Mouse (Mus musculus) regulatory T cell (primary cell): ENCODE measurements around the gene Olfr1369-ps1.
"Not testable (repeated sequence)": the region's sequence is repeated elsewhere in the genome, so short reads cannot be mapped to it uniquely, and the experiment has no call there.

Experiments
- in situ Hi-C: fragments of 300-600 bp; cut with MboI, MseI; formaldehyde crosslinking; loops from one replicate; pipeline ENCODE4 v1.15.1; 2025; ENCODE audit warnings: high pct_unique_total_duplicates

The Olfr1369-ps1 gene

GRCm38 (mm10) chr13:21111183-21111582 lies at the start of gene Olfr1369-ps1:
Gene Olfr1369-ps1, plus strand, starts transcription at chr13:21111483.
- in situ Hi-C loops, result not testable (repeated sequence)

DNA sequence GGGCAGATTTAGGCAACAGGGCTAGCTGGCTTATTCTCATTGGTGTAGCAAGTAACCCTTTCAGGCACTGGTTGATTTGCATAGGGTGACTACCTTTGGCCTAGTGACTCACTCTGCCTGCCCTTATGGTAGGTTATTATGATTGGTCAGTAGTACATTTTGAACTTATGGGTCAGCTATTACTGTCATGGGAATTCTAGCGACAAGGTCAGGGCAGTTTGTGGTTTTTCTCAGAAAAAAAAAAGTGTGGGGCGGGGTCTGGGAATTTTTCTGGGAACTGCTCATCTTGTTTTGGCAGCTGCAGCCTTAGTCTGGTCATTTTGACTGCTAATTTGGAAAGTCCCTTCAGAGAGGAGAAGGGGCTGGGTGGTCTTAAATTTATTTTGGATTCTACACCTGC lies 45.3 kb upstream of the Olfr1369-ps1 start:
- in situ Hi-C loops, result no loop called here

DNA sequence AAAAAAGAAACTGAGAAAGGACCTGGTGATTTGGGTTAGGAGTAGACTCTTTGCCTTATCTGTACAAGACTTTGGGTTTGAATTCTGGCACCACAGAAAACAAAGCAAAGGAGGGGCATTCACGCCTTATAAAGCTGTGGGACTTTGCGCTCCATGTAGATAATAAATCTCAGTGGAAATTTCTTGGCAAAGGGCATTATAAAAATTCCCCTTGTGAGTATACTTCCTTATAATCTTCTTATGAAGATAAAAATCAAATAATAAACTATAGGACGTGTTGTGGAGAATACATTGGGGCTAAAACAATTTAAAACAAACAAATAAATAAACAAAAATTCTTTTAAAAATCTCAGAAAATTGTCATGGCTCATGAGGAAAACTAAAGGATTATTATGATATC lies 36.4 kb upstream of the Olfr1369-ps1 start, which contains the start of gene Olfr1370:
Olfr1370 (minus strand) TSS at position 101 of the 400 bp plus-strand sequence.
- in situ Hi-C loops, result no loop called here

GRCm38 (mm10) chr13:21082686-21083085 lies 28.6 kb upstream of the Olfr1369-ps1 start:
- in situ Hi-C loops, result no loop called here

GRCm38 (mm10) chr13:21109759-21110158 lies 1.5 kb upstream of the Olfr1369-ps1 start:
- in situ Hi-C loops, result no loop called here

DNA sequence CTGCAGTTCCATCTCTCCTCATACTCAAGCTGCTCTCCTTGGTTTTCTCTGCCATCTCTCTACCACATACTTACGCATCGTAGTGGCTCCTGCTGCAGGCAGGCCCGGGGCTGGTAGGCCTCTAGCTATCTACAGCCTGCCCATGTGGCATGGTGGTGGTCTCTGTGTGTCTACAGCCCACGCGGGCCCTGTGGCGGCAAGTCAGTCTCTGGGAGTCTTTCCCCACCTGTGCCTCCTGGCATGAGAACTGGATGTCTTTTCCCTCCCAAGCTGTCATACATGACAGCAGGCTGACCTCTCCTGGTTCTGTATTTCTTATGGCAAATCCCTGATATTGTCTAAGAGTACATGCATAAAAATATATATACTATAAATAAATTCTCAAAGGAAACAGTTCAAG lies 842 bp upstream of the Olfr1369-ps1 start:
- in situ Hi-C loops, result no loop called here

GRCm38 (mm10) chr13:21114121-21114520 lies 2.8 kb downstream of the Olfr1369-ps1 start:
- in situ Hi-C loops, result no loop called here

DNA sequence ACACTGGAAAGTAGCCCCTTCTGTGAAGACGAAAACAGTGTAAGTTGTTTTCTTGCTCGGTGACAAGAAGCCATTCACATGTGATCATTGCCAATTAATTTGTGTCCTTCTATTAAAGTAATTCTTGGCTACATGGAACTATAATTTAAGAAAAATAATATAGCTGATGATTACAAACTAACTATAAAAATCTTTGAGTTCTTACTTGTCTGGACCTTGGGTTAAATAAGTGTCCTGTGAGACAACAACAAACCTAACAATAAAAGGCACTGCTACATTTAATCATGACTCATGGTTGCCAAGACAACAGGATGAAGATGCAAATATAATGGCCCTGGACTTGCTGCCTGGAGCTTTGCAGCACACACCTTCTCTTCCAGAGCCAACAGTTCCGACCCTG lies 18.1 kb downstream of the Olfr1369-ps1 start, which contains the start of gene Olfr263:
Olfr263 (plus strand) TSS at position 301 of the 400 bp plus-strand sequence.
- in situ Hi-C loops, result not testable (repeated sequence)

GRCm38 (mm10) chr13:21142421-21142820 lies 31.1 kb downstream of the Olfr1369-ps1 start:
- in situ Hi-C loops, result no loop called here

DNA sequence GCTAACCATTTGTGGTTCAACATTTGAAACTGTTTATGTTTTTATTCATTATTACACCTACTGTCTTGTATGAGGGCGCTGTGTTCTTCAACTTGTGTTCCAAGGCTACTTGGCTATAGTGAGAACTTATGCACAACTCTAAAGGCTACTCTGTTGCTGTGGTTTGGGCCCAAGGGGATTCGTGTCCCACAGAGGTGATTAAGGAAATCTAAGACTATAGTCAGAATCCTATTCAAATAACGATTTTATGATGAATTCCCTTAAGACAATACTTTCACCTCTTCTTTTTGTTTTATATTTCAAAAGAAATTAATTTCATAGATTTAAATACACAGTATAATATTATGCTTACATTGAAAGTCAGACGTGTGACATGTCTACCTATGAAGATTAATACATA lies 34.5 kb downstream of the Olfr1369-ps1 start, which contains the start of gene Olfr1368:
Olfr1368 (minus strand) TSS at position 101 of the 400 bp plus-strand sequence.
- in situ Hi-C loops, result no loop called here

DNA sequence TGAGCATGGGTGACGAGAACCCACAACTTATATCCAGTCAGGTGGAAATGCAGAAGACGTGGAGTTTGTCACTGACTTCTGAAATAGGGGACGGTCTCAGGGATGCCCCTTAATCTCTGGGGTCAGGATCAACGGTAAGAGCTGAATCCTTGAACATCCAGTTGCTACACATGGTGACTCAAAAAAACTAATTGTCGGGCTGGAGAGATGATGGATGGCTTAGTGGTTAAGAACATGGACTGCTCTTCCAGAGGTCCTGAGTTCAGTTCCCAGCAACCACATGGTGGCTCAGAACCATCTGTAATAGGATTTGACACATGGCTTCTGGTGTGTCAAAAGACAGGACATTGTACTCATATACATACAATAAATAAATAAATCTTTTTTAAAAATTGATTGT lies 44.6 kb downstream of the Olfr1369-ps1 start:
- in situ Hi-C loops, result loop anchor here (10.0 kb wide), 1 partner anchor 841 kb away; no protein-coding TSS in a partner anchor

- in situ Hi-C loops, result loop anchor here (10.0 kb wide), 1 partner anchor 843 kb away; no protein-coding TSS in a partner anchor
Observed at GRCm38 (mm10) chr13:21158071-21158470, 46.8 kb downstream of the Olfr1369-ps1 start.

- in situ Hi-C loops, result loop anchor here (10.0 kb wide), 1 partner anchor 844 kb away; no protein-coding TSS in a partner anchor
Observed at GRCm38 (mm10) chr13:21158785-21159474, 47.6 kb downstream of the Olfr1369-ps1 start.

DNA sequence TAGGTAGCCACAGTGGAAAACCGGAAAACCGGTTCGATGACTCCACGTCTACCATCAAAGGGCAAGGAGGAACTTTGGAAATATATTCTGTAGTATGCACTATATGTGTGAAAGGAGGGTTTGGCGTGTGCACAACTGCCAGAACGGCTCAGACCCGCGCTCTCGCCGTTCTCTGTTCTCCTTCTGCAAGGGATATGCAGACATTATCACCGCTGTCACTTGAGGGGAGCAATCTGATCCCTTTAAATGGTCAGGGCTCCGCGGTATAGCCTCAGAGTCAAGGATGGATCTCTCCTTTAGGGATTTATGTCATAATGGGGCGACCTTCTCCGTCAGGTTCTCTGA lies 48.2 kb downstream of the Olfr1369-ps1 start:
- in situ Hi-C loops, result loop anchor here (10.0 kb wide), 1 partner anchor 845 kb away; no protein-coding TSS in a partner anchor

DNA sequence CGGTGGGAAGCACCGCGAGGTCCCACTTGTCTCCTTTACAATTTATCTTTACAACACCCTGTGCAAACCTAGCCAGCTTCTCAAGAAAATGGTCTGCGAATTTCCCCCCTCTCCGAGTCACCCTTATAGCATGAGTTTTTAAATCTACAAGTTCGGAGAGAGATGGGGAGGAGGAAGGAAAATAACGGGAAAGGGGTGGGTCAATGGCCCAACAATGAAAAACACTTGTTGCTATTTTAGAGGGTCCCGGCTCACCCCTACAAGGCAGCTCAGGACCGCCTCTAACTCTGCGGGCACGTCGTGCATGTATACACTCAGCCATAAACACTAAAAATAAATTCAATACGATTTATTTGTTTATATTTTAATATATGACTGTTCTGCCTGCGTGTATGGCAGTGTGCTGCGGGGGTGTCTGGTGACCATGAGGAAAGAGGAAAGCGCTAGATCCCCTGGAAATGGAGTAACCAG lies 48.8 kb downstream of the Olfr1369-ps1 start:
- in situ Hi-C loops, result loop anchor here (5.0 to 10.0 kb wide), 3 partner anchors 167 to 755 kb away; partner anchors contain the start of genes Hist1h2ai, Hist1h2bl and Hist1h3h

- in situ Hi-C loops, result loop anchor here (5.0 to 10.0 kb wide), 3 partner anchors 166 to 754 kb away; partner anchors contain the start of genes Hist1h2ai, Hist1h2bl and Hist1h3h
Observed at GRCm38 (mm10) chr13:21160657-21161590, 49.6 kb downstream of the Olfr1369-ps1 start.

GRCm38 (mm10) chr13:21161591-21161990 lies 50.3 kb downstream of the Olfr1369-ps1 start:
- in situ Hi-C loops, result loop anchor here (5.0 to 10.0 kb wide), 3 partner anchors 166 to 753 kb away; partner anchors contain the start of genes Hist1h2ai, Hist1h2bl and Hist1h3h

- in situ Hi-C loops, result loop anchor here (5.0 to 10.0 kb wide), 3 partner anchors 165 to 752 kb away; partner anchors contain the start of genes Hist1h2ai, Hist1h2bl and Hist1h3h
Observed at GRCm38 (mm10) chr13:21162591-21162990, 51.3 kb downstream of the Olfr1369-ps1 start.

DNA sequence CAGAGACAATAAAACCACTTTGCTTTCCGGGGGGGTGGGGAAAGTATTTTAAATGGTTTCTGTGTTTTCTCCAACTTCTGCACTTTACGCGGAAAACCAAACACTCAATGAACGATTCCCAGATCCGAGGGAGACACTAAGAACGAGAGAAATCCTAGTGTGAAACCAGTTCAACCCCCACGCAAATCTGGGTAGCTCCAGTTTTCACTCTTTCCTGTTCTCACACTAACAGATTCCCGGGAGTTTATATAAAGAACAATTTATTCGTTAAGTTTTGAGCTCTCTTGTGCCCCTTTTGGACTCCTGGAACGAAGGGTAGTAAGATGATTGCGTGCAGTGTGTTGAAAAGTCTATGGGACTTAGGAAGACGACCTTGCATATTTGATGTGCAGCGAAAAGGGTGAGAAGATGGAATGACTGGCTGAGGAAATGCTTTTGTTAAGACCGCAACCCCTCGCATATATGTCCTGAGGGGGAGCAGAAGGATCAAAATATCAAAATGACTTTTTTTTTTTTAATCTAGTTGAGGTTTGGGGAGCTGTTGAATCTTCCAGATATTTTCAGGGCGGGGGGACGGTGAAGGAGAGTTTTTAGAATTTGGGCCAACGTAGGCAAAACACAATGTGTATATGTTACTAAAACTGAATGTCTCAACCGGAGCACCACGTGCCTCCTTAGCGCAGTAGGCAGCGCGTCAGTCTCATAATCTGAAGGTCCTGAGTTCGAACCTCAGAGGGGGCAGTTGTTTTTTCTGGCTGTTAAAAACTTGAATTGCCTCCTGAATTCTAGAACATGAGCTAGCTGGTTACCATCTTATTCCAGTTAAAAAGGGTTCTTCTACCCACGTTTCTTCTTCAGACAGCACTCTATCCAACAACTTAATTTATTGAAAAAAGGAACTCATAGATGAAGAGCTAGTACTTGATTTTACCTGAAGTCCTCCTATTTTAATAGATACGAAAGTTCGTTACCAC lies 55.9 kb downstream of the Olfr1369-ps1 start:
- in situ Hi-C loops, result loop anchor here (10.0 kb wide), 2 partner anchors 548 to 748 kb away; partner anchors contain the start of genes Hist1h2ai, Hist1h2bl and Hist1h3h

DNA sequence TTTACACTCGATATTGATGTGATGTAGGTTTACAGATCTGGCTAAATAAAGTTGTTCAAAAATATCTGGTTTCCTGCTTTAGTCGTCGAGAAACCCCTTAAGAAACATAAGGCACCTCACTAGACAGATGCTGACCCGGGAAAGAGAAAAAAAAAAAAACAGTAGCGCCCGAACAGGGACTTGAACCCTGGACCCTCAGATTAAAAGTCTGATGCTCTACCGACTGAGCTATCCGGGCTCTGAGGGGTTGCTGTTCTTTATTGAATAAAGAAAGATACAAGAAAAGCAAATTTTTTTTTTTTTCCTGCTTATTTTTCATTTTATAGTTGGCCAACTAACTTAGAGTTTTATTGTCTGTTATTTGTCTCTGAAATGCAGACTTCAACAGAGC lies 56.6 kb downstream of the Olfr1369-ps1 start:
- in situ Hi-C loops, result loop anchor here (10.0 kb wide), 2 partner anchors 547 to 747 kb away; partner anchors contain the start of genes Hist1h2ai, Hist1h2bl and Hist1h3h
